Comparison of ENCODE assay signal across 9 mouse cellular contexts in genomic region chr4:40908261-40908969, GRCm38 (mm10). TPM values are rescaled to one million over a fixed set of nuclear protein-coding genes. Genes with fewer than 3 reads are reported as not detected.
DNase-seq lines count a peak whose midpoint lies in the region; ATAC-seq and TF ChIP-seq lines count a peak whose summit lies in the region.
"Had no signal": no experiment of that assay in that cellular context is flagged by ENCODE, and none has a peak within 500 bp of the region (broad histone marks: within the 10 kb centered on the region; RNA-seq: fewer than 3 reads in every experiment).

No protein-coding gene starts in this region.

- H3K4me2 ChIP-seq in liver, embryonic 16.5 days (ENCODE audit: low read depth, low read length) = peak overlapping the region; percentile 19; the same call in 1 of the 2 replicates
- H3K4me2 ChIP-seq: embryonic facial prominence, embryonic 13.5 days had no signal

- H3K27ac ChIP-seq in ES-Bruce4 (ENCODE audit: insufficient read depth, low read length) = peak overlapping the region; percentile 58
- H3K27ac ChIP-seq in liver, embryonic 16.5 days (ENCODE audit: low read length) = no peak overlapping the region
- H3K27ac ChIP-seq: embryonic facial prominence, embryonic 13.5 days had no signal

- peaks cover 2% of the 10 kb centered on the region for H3K4me1 ChIP-seq in ES-Bruce4 (ENCODE audit: control insufficient read depth, insufficient read depth, low read length)
- H3K4me1 ChIP-seq in liver, embryonic 16.5 days (ENCODE audit: control insufficient read depth, low read depth, low read length) = no peaks in the 10 kb centered on the region; the same call in 1 of the 2 replicates
- H3K4me1 ChIP-seq: embryonic facial prominence, embryonic 13.5 days had no signal

- TF ChIP-seq CTCF in ES-Bruce4 (IDR thresholded peaks at IDR 0.05; ENCODE audit: low read depth, low read length) = no peak

- no peaks in the 10 kb centered on the region for H3K36me3 ChIP-seq in ES-Bruce4 (ENCODE audit: control insufficient read depth, insufficient read depth, low read length, poor library complexity, severe bottlenecking)
- no peaks in the 10 kb centered on the region for H3K36me3 ChIP-seq in liver, embryonic 16.5 days (ENCODE audit: control insufficient read depth, insufficient read depth)
- H3K36me3 ChIP-seq: embryonic facial prominence, embryonic 13.5 days had no signal

- DNase-seq in cerebellum, postnatal 14 days = peak; percentile 55 to 58
- no peak for DNase-seq in cerebellum, adult 11 months
- peak; percentile 63 for DNase-seq in heart, postnatal 4 days
- peak; percentile 67 for DNase-seq in urinary bladder, postnatal 14 days (ENCODE audit: low spot score)
- DNase-seq in frontal cortex, postnatal 36 days (ENCODE audit: low spot score in 2 of 2) = no peak
- DNase-seq in thymus, postnatal 4 days = no peak

- WGBS in liver, embryonic 16.5 days (ENCODE audit: insufficient replicate concordance) = 42% methylated on average over 20 of the region's 20 CpGs

- peak; percentile 15; the same call in 1 of the 2 replicates for TF ChIP-seq EP300 in ES-Bruce4 (IDR thresholded peaks at IDR 0.05; ENCODE audit: insufficient read depth, low read depth, low read length)

- H3K9ac ChIP-seq in ES-Bruce4 (ENCODE audit: low read depth, poor library complexity, severe bottlenecking) = peak overlapping the region; percentile 19
- no peak overlapping the region for H3K9ac ChIP-seq in liver, embryonic 16.5 days (ENCODE audit: low read depth, low read length)
- H3K9ac ChIP-seq: embryonic facial prominence, embryonic 13.5 days had no signal

- H3K9me3 ChIP-seq in ES-Bruce4 (replicated peaks; ENCODE audit: control insufficient read depth, insufficient read depth, low read length, poor library complexity, severe bottlenecking) = no peaks in the 10 kb centered on the region
- H3K9me3 ChIP-seq in liver, embryonic 16.5 days (replicated peaks; ENCODE audit: control insufficient read depth, low read length) = no peaks in the 10 kb centered on the region
- H3K9me3 ChIP-seq: embryonic facial prominence, embryonic 13.5 days had no signal

- peak overlapping the region; percentile 11 for H3K4me3 ChIP-seq in ES-Bruce4 (ENCODE audit: low read depth, low read length)
- H3K4me3 ChIP-seq in liver, embryonic 16.5 days (ENCODE audit: low read depth, low read length) = no peak overlapping the region
- H3K4me3 ChIP-seq: embryonic facial prominence, embryonic 13.5 days had no signal

- TF ChIP-seq POLR2A in ES-Bruce4 (IDR thresholded peaks at IDR 0.05; ENCODE audit: insufficient read depth, low read length) = no peak

- no peak for ATAC-seq in liver, embryonic 16.5 days (ENCODE audit: low read depth)

- H3K27me3 ChIP-seq in ES-Bruce4 (ENCODE audit: control insufficient read depth, insufficient read depth, low read length, poor library complexity, severe bottlenecking) = no peaks in the 10 kb centered on the region
- no peaks in the 10 kb centered on the region for H3K27me3 ChIP-seq in liver, embryonic 16.5 days (ENCODE audit: control insufficient read depth, insufficient read depth, low read depth, low read length)
- H3K27me3 ChIP-seq: embryonic facial prominence, embryonic 13.5 days had no signal

RNA-seq across cellular contexts. Expression of gene Spink4, which starts 11.4 kb away (rescaled TPM):
- not detected in 2 replicates for polyA plus RNA-seq in ES-Bruce4 (2011; ENCODE audit: insufficient read depth, insufficient read length, low read depth, missing spikeins)
- 1 to 10 TPM; 2.7 to 2.8 TPM for total RNA-seq in heart, postnatal 4 days (2021)
- 0.90 and 2.9 TPM in 2 replicates for polyA plus RNA-seq in liver, embryonic 16.5 days (2015; fragmentation: Nextera tagmentation; extraction: Ambion mirVana)
- polyA plus RNA-seq: embryonic facial prominence, embryonic 13.5 days had no signal

RNA-seq across cellular contexts. Expression of gene Bag1, which starts 39.7 kb away (rescaled TPM):
- polyA plus RNA-seq in ES-Bruce4 (2011; ENCODE audit: insufficient read depth, insufficient read length, low read depth, missing spikeins) = 102 and 106 TPM in 2 replicates
- 100 to 1,000 TPM; 196 to 204 TPM for total RNA-seq in heart, postnatal 4 days (2021)
- 99.7 and 103 TPM in 2 replicates for polyA plus RNA-seq in liver, embryonic 16.5 days (2015; fragmentation: Nextera tagmentation; extraction: Ambion mirVana)

RNA-seq across cellular contexts. Expression of gene Chmp5, which starts 39.8 kb away (rescaled TPM):
- polyA plus RNA-seq in ES-Bruce4 (2011; ENCODE audit: insufficient read depth, insufficient read length, low read depth, missing spikeins) = 117 and 120 TPM in 2 replicates
- total RNA-seq in heart, postnatal 4 days (2021) = 10 to 100 TPM; 37.9 to 38.5 TPM
- 41.8 and 44.6 TPM in 2 replicates for polyA plus RNA-seq in liver, embryonic 16.5 days (2015; fragmentation: Nextera tagmentation; extraction: Ambion mirVana)

RNA-seq across cellular contexts. Expression of gene B4galt1, which starts 54.6 kb away (rescaled TPM):
- polyA plus RNA-seq in ES-Bruce4 (2011; ENCODE audit: insufficient read depth, insufficient read length, low read depth, missing spikeins) = 40.0 and 40.7 TPM in 2 replicates
- total RNA-seq in heart, postnatal 4 days (2021) = 10 to 100 TPM; 92.2 to 93.6 TPM
- 29.7 and 32.6 TPM in 2 replicates for polyA plus RNA-seq in liver, embryonic 16.5 days (2015; fragmentation: Nextera tagmentation; extraction: Ambion mirVana)

Comparison
In these comparisons a context has a peak if more than half of its experiments do, and no peak if none do; other contexts are left out.
1. DNase-seq: peak in cerebellum, postnatal 14 days (2 of 2), heart, postnatal 4 days (single experiment) and urinary bladder, postnatal 14 days (single experiment); none in cerebellum, adult 11 months (single experiment), frontal cortex, postnatal 36 days (0 of 2) and thymus, postnatal 4 days (single experiment).